Mouse (Mus musculus) skeletal muscle tissue, adult 2 months (tissue): ENCODE measurements around the gene Rad51b.
A peak's percentile ranks its signal among the peaks of the same experiment; 100 is the strongest.

ENCODE experiments used
- DNase-seq: peaks from one replicate; pipeline ENCODE4 v3.0.0-alpha.2; 2012; ENCODE audit warnings: low read depth, low spot score

Gene Rad51b

DNA sequence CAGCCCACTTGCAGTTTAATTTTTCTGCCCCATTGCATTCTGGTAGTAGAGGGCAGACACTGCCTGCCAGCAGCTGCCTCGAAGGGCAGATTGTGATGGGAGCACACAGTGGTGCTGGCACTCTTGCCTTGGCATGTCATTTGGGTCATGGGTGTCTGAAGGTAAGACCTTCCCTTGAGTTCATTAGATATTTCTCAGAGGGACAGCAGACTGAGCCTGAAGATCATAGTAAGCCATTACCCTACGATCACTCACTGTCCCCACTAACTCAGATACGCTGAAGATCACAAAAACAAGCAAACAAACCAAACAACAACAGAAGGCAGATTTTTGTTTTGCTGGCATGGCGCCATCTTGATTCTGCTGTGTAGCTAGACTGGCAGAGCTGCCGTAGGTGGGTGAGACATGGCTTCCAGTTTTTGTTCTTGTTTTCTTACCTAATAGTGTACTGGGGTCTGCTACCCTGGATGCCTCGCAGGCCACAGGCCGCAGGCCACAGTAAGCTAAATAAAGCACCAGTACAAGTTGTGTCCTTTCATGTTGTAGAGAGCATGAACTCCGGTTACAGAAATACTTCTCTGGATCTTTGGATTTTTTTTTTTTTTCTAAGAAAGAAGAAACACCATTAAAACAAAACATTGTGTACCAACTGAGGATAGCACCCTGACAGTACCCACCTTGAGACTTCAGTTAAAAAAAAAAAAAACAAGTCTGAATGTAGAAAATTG lies 316.1 kb downstream of the Rad51b start:
- DNase-seq = no peak

- peak; percentile 51 for DNase-seq
These were observed 316.9 kb downstream of the Rad51b start for GRCm38 (mm10) chr12:79613846-79614582.

GRCm38 (mm10) chr12:79614583-79614953 lies 317.5 kb downstream of the Rad51b start:
- no peak for DNase-seq

DNA sequence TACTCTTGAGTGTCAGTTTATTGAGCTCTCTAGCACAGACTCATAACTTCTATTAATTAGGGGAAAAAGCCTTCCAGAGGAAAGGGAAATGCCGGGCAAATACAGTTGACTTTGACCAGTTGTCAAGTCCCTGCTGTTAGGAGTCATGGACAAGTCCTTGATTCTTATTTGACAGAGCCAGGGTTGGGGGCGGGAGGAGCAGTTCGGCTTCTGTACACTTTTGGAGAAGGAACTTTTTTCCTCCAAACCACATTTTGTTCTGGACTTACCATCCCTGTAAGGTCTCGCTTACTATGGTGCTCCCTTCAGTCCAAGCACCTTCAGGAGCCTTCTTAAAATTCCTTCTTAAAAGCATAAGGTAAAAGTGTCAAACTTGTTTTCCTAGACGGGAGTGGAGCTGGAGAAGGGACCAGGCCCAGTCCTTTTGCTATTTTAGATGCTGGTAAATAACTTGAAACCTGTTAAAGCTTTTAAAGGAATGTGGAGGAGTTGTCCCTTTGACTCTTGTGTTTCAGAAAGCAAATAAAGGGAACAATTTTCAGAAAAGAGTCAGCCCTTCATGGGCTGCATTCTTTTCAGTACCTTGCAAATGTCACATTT lies 318.7 kb downstream of the Rad51b start:
- DNase-seq = no peak

DNA sequence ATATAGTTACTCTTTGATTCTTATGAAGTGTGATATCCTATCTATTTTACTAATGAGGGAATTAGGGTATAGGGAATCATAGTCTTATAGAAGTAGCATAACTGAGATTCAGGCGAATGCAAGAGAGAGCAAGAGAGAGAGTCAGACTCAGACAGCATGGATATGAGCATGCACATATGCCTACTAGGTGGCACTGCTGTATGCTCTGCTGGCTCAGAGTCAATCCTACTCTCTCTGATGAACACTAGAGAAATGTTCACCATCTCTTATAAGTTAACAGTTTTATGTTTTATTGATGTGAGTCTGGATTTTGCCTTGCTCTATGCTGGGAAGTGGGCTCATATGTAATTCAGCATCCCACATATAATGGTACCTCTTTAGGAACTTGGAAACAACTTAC lies 321.9 kb downstream of the Rad51b start:
- no peak for DNase-seq

DNA sequence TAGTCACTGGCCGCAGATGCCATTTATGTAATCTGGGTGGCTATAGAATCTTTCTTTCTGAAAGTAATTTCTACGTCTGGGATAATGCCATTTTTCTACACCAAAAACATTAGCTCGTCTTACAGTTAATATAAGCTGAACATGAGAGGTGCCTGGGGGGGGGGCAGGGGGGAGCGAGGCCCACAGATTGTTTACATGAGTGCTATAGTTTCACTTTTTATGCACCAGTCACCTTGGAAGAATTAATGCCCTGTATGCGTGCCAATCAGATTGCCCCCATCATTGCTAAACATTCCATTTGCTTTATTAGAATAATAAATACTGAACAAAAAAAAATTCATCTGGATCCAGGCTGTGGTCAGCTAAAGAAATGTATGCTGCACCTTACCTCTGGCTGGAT lies 323.6 kb downstream of the Rad51b start:
- DNase-seq = no peak

- DNase-seq = no peak
These were observed 326.2 kb downstream of the Rad51b start for GRCm38 (mm10) chr12:79623308-79623707.

DNA sequence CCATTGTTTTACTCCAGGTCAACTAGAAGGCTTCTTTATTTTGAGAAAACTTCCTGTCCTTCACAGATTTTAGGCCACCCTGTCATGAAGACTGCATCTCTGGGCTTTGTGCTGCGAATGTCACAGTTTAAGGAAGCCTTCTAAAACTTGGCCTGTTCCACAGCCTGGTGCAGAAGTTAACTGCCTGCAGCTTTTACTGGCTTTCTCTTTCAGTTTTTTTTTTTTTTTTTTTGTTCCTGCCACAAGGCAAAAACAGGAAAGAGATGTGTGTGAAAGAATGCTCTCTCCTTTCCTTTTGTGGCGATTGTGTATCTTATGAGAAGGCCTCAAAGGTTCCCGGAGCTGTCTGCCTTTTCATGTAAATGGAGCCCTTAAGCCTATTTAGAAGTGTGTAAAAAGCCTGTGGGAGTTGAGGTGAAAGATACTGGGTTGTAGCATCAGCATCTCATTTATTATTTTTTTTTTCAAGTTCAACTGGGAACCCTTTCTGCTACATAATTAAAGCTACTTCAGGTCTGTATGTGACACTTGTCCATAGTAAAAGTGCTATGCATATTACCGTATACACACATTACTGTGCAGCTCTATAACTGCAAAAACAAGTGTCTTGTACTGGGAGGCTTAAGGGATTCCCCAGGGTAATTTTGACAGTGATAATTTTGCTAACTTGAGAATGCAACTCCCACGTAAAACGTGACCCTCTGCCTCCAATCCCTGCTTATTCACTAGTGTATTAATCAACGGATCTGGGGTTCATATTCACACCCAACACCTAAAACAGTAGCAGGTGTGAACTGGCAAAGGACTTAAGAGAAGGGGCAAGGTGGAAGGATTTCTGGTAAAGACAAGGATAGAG lies 328.8 kb downstream of the Rad51b start:
- no peak for DNase-seq

DNA sequence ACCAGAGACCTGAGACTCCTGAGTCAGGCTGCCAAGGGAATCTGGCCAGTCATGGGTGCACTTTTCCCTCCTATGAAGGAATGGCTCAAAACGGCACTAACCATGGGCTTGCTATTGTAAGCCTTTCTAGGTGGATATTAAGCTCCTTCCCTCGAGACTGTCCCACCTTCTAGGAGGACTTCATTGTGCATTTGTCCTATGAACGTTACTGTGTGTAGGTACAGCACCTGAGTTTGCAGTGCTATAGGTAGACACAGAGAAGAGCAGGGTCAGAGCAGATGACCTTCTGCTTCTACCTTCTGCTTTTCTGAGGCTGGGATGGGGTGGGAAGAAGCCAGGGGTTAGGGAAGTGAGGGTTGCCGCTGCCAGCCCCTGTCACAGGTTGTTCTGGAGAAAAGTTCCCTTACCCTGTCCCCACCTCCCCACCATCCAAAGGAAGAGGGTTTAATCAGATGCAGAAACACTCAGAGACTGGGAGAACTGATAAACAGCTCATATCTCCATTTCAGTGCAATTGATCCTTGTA lies 329.5 kb downstream of the Rad51b start:
- DNase-seq = no peak

DNA sequence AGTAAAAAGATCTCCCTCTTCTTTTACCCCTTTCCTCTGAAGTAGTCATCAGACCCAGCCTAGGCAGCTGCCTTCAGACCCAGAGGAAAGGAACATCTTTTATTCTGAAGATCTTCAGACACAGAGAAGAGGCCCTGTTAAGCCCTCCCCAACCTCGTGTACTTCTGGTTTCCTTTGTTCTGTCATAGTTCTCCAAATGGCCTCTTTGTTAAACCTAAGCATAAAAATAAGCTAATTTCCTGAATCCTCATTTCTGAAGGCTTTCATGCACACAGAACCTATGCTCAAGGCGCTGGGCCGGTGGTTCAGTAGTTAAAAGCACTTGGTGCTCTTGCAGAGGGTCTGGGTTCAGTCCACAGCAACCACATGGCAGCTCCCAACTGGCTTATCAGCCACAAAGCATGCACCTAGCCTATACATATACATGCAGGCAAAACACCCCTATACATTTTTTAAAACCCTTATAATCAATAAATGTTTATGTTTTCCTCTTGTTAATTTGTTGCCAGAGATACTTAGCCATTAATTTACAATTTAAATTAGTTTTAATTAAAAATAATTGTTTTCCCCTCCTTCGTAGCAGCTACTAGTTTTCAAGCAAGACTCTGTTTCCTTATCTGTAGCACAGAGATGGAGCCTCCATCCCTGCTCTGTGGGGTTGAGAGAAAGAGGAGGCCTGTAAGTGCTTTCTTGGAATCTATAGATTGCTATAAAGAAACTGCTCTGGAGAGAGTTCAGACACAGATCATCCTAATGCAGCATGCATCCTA lies 330.5 kb downstream of the Rad51b start:
- DNase-seq = no peak

GRCm38 (mm10) chr12:79628121-79628774 lies 331.2 kb downstream of the Rad51b start:
- no peak for DNase-seq

GRCm38 (mm10) chr12:79629945-79630850 lies 333.1 kb downstream of the Rad51b start:
- peak; percentile 58 for DNase-seq

DNA sequence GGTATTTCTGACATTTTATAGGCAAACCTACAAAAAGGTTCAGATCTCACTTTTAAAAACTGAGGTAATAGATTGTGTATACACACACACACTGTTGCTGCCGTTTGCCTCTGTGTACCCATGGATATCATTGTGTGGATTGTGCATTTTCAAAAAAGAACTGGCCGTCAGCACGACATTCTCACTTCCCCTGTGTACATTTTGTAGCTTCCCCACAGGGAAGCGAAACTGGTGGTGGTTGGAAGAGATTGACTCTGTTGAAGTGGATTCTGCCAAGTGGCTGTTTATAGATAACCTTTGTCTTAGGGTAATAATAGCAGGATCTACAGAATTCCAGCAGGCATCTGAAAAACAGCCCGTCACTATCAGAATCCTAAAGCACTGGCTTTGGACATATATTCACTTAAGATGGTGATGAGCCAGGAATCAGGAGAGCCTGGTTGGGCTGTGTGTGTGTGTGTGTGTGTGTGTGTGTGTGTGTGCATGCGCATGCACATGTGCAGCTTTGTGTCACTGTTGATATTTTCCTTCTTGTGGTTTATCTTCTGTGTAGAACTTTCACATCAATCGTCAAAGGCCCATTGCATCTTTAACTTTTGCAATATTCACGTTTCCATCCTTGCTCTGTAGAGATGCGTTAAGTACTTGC lies 336.5 kb downstream of the Rad51b start:
- DNase-seq = no peak

GRCm38 (mm10) chr12:79641570-79642285 lies 344.6 kb downstream of the Rad51b start:
- no peak for DNase-seq

- no peak for DNase-seq
These were observed 345.6 kb downstream of the Rad51b start for GRCm38 (mm10) chr12:79642715-79643114.

DNA sequence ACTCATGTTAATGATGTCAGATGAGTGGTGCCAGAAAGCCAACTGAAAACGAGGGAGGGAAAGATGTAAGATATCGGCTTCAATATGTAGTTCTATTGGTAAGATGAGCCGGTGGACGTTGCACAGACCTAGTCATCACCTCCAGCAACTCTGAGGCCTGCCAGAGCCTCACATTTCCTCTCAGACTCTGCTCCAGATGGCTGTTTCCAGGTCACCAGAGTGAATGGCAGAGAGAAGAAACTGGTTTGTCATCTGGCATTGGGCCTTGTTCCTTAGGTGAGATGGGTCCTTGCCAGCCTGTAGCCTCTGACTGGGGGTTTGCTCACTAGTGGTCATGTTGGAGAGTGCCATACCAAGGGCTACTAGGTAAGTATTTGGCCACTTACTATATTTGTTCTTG lies 348.6 kb downstream of the Rad51b start:
- no peak for DNase-seq

DNA sequence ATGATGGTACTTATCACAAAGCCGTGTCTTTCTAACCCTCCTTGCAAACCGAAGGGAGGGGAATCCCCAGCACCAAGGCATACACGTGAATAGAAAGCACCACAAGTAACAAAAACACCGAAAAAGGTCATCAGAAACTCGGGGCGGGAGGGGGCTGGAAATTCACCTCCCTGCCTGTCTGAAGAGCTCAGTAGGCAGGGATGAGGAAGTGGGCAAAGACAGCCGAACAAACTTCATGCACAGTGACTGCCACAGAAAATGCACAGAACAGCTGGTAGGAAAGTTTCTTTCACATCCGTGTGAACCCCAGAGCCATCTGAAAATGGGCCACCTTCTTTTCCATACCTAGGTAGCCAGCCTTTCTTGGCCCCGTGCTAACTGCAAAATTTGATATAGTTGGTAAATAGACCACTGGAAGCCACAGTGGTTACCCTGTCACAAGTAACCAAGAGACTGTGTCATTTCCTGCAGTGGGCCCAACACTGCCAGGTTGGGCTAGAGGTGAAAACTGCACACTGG lies 349.6 kb downstream of the Rad51b start:
- peak; percentile 38 for DNase-seq

DNA sequence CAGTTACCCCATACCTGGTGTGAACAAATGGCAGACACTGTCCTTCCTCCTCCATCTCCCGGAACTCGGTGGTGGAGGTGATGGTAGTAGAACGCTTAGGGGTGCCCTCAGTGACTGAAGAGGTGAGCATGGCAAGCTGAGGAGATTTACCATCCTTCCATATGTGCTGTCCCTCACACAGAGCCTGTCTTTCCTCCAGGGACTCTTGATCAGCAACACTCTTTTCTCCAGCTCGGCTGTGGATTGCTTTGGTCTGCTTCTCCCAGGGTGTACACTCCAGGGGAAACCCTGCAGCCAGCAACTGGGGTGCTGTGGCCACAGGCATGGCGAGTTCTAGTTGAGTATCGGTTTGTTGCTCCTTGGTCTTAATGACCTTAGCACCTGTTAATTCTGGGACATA lies 350.3 kb downstream of the Rad51b start:
- no peak for DNase-seq
